Mouse (Mus musculus) c-Kit-negative CD71-positive TER-119-positive erythroid progenitor cells, embryonic 14.5 days (primary cell): Measurements from ENCODE around the gene Kif1bp.
A peak's percentile ranks its signal among the peaks of the same experiment; 100 is the strongest.
"Not testable (repeated sequence)": the region's sequence is repeated elsewhere in the genome, so short reads cannot be mapped to it uniquely, and the experiment has no call there.

Source experiments
- DNase-seq: peaks from one replicate; pipeline ENCODE4 v3.0.0-alpha.2; 2013; ENCODE audit warnings: low read depth, low spot score

Kif1bp gene

GRCm38 (mm10) chr10:62578338-62579100, at the start of gene Kif1bp:
Kif1bp (minus strand) TSS chr10:62578457.
- peak; percentile 97 for DNase-seq

- DNase-seq: no peak
Observed at GRCm38 (mm10) chr10:62604161-62604560, 25.9 kb upstream of the Kif1bp start.

GRCm38 (mm10) chr10:62603233-62604030, 25.2 kb upstream of the Kif1bp start:
- no peak for DNase-seq

- peak; percentile 75 for DNase-seq
Observed at GRCm38 (mm10) chr10:62602177-62603040, 24.2 kb upstream of the Kif1bp start, which contains the start of gene Ddx21. Ddx21 (minus strand) TSS chr10:62602281.

- no peak for DNase-seq
Observed at GRCm38 (mm10) chr10:62601833-62602176, 23.5 kb upstream of the Kif1bp start.

- DNase-seq: peak; percentile 24
Observed at GRCm38 (mm10) chr10:62601053-62601791, 23.0 kb upstream of the Kif1bp start.

GRCm38 (mm10) chr10:62600056-62600455, 21.8 kb upstream of the Kif1bp start:
- no peak for DNase-seq

- DNase-seq: not testable (repeated sequence)
Observed at GRCm38 (mm10) chr10:62599311-62599710, 21.1 kb upstream of the Kif1bp start.

- no peak for DNase-seq
Observed at GRCm38 (mm10) chr10:62592496-62592895, 14.2 kb upstream of the Kif1bp start.

GRCm38 (mm10) chr10:62590200-62590599, 11.9 kb upstream of the Kif1bp start:
- peak; percentile 69 for DNase-seq

- no peak for DNase-seq
Observed at GRCm38 (mm10) chr10:62588616-62589015, 10.4 kb upstream of the Kif1bp start.

GRCm38 (mm10) chr10:62583245-62583644, 5.0 kb upstream of the Kif1bp start:
- DNase-seq: no peak

- DNase-seq: no peak
Observed at GRCm38 (mm10) chr10:62582701-62583100, 4.4 kb upstream of the Kif1bp start.

GRCm38 (mm10) chr10:62582263-62582662, 4.0 kb upstream of the Kif1bp start:
- DNase-seq: no peak

- not testable (repeated sequence) for DNase-seq
Observed at GRCm38 (mm10) chr10:62579129-62579528, 872 bp upstream of the Kif1bp start.

- peak; percentile 5 for DNase-seq
Observed at GRCm38 (mm10) chr10:62577673-62578337, 452 bp downstream of the Kif1bp start.

GRCm38 (mm10) chr10:62575001-62575400, 3.3 kb downstream of the Kif1bp start:
- no peak for DNase-seq

GRCm38 (mm10) chr10:62570126-62570871, 8.0 kb downstream of the Kif1bp start:
- no peak for DNase-seq

- DNase-seq: no peak
Observed at GRCm38 (mm10) chr10:62568861-62569260, 9.4 kb downstream of the Kif1bp start.

- DNase-seq: peak; percentile 26
Observed at GRCm38 (mm10) chr10:62557736-62558135, 20.5 kb downstream of the Kif1bp start.
